Mouse (Mus musculus) urinary bladder, adult 18-20 months (tissue): ENCODE measurements at regions not wholly inside any gene's neighbourhood (a gene's known extent, or its start where the extent isn't known, plus 50 kb on each side); places are given as distances from the start of the nearest gene placed in this dataset.
"Not testable (repeated sequence)": the region's sequence is repeated elsewhere in the genome, so short reads cannot be mapped to it uniquely, and the experiment has no call there.

Experiments used
- DNase-seq, 2 experiments: peaks; one replicate each; pipeline ENCODE4 v3.0.0; 2022; ENCODE audit warnings: low spot score in 2 of 2, mixed read lengths in 2 of 2

DNA sequence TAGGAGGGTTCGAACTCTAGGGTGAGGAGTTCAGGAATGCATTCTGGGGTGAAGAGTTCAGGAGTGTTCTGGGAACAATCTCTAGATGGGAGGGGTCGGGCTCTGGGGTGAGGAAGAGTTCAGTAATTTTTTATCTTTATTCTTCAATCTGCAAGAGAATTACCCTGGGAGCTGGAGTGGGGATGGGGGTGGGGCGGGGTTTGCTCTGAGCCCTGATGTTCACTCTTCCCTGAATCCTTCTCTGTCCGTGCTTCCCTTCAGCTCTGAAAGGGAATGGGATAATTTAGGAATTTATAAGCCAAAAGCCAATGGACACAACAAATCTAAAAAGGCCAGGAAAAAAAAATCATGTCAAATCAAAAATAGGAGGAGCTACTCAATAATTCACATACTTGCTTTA is 122.8 kb upstream of the Trim24 start:
- DNase-seq, result not testable (repeated sequence)

DNA sequence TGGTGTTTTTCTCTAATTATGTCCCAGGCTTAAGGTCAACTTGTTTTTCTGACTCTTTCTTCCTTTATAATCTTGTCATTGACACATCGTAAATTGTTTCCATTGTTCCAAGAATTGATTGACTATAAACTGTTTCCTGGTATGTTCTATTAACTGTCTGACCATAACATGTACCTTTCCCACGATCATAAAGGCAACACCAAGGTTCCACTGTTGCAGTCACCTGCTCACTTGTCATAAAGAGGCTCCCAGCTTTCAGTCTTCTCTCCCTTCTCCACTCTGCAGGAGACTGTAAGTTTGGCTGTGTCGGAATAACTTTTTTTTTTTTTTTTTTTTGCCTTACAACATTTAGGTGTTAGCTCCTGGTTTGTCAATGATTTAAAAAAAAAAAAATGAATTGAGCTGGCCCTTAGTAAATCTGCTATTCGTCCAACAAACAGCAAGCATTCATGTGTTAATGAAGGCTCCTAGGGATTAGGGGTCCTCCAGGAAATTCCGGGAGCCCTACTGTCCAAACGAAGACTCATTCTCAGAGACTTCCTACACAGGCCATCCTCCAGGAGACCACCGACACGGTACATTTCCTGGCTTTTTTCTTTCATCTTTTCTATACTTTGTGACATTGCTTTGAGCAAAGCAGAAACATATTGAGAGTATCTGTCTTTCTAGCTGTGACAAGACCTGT is 122.2 kb upstream of the Trim24 start:
- DNase-seq, result no peak

DNA sequence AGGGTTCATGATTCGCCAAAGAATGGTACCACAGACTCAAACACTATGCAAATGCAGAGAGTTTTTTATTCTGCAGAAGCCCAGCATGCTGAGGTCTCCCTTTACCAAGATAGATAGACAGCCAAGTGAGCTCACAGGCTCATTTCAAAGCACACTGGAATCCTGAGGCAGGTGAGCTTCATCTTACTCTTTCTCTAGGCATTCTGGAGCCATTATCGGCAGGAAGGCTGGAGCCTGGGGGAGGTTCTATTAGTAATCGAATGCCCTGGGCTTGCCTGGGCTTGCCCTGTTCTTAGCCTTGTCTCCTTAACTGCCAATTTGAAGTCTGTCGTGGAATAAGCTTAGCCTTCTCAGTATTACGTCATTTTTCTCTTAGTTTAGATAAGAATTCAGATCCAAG is 121.6 kb upstream of the Trim24 start:
- no peak for DNase-seq

DNA sequence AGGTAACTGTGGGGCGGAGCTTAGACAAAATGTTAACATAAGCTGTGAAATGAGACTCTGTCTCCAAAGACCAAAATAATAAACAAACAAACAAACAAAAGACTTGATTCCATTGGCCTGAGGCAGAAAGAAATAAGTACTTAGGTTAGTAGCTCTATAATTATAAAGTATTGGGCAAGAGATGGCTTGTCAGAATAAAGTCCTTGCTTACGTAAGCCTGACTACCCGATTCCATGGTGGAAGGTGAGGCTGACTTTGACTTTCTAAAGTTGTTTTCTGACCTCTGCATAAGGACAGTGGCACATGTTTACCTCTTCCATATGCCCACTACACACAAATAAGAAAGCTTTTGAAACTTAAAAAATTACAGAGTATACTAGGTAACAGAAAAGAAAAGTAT is 120.3 kb upstream of the Trim24 start:
- no peak for DNase-seq

DNA sequence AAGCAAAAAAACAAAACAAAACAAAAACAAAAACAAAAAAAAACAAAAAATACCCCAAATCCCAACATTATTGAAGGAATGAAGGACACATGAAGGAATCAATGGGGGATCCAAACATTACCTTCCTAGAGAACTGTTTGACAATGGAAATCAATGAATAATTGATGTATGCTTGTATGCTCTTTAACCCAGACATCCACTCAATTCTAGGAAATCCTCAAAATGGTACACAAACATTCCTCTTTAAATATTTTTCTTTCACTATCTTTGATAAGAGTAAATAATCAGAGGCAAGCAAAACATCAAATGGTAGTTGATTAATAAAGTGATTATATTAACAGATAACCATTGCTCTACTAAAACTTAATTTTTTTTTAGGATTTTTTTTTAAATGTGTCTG is 118.9 kb upstream of the Trim24 start:
- no peak for DNase-seq

DNA sequence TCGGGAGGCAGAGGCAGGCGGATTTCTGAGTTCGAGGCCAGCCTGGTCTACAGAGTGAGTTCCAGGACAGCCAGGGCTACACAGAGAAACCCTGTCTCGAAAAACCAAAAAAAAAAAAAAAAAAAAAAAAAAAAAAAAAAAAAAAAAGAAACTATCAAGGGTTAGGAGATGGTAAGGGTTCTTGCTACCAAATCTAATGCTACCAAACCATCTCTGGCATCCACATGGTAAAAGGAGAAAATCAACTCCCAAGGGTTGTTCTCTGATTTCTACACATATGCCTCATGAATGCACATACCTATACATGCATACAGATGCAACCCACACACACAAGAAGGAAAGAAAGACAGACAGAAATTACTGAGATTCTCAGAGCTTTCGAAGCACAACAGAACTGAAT is 109.6 kb upstream of the Trim24 start:
- not testable (repeated sequence) for DNase-seq

DNA sequence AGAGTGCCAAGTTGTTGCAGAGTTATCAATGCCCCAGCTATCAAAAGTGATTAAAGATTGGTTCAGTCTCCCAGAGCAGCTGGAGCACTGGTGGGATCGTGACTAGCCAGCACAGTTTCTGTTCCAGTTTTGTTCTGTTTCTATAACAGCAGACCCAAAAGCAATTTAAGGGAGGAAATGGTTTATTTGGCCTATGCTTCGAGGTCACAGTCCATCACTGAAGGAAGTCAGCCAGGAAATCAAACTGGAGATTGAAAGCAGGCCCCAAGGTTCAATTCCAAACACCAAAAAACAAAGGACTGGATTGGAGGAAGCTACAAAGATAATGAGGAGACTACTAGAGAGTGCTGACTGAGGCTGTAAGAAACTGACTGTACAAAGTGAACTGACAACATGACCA is 107.6 kb upstream of the Trim24 start:
- DNase-seq, result no peak

DNA sequence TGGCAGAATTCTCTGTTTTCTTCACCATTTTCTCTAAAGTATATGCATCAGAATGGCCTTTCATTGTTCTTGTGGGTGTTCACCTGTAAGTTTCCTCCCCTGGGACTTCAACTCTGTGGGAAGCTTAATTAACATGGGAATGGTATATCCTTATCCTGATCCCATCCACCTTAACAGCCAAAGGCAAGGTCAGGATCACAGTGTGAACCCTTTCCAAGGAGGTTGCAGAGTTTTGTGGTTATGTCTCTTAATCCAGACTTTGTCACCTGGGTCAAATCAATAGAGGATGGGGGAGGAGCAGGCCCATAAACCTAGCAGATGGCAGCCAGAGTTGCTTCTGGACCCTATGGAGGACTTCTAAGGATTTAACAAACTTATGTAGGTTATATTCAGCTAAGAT is 102.9 kb upstream of the Trim24 start:
- no peak for DNase-seq

DNA sequence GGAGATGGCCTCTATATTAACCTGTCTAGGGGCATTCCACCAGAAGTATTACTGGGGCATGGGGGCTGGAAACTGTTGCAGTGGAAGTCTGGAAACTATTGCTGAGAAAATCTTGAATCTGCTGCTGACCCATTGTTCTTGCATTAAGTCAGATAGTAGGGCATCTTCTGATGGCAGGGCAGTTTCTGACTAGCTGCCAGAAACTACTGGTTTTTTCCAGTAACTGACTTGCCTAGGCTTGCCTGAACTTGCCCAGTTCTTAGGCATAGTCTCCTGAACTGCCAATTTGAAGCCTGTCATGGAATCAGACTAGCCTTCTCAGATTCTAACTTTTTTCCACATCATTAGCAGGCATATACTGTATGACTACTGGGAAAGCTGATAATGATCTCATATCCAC is 97.3 kb upstream of the Trim24 start:
- no peak for DNase-seq

DNA sequence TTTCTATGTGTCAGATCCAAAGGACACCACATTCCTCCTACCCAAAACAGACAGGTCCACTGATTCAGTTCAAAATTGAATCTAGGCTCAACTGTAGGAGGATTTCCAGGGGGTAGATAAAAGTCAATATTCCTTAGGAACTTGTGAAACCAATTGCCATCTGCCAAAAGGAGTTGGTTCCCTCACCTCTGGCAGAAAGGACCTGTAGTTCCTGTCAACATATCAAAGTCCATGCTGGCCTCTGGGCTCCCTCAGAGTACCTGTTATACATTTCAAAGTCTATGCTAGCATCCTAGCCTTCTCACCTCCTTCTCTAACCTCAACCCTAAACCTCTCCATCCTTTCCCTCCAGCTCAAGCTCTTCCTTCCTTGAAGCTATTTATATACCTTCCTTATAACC is 95.5 kb upstream of the Trim24 start:
- DNase-seq, result no peak

DNA sequence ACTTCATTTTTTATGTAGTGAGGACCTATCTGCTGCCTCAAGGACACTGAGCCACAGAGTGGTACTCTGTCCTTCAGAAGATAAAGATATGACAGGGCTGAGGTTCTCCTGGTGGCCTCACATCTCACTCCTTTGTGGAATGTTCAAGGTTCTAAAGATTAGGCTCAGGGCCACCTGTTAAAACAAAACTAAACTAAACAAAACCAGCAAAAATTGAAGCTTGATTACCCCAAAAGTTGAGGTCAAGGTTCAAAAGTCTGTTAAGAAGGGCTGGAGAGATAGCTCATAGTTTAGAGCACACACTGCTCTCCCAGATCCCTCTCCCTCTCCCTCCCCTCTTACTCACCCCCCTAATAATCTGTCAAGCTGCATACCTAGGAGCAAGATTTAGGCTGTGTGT is 90.7 kb upstream of the Trim24 start:
- no peak for DNase-seq

DNA sequence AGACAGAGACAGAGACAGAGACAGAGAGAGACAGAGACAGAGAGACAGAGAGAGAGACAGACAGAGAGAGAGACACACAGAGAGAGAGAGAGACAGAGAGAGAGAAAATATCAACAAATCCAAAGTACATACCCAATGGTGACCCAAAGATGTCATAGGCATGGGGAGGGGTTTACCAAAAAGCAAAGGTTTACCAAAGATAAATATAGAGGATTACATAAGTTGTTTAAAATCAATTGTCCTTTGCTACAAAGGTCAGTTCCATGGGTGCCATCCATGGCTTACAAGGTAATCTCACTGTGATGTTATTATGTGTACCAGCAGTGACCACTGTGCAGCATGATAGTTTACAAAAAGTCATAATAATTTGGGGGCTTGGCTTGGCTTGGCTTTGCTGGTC is 88.7 kb upstream of the Trim24 start:
- no peak for DNase-seq

DNA sequence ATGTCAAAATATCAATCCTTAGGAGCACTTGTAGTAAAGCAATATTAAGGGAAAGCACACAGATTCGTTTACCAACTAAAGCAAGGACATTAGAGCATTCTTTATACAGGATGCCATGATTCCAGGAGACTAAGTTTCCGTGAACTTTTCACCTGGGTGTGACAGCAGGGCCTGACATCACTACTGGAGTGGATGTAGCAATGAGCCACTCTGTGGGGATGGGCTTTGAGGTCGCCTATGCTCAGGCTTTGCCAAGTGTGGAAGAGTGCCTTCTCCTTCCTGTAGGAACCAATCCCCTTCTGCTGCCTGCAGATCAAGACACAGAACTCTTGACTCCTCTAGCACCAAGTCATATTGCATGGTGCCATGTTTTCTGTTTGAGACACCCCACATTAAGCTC is 85.3 kb upstream of the Trim24 start:
- not testable (repeated sequence) for DNase-seq

DNA sequence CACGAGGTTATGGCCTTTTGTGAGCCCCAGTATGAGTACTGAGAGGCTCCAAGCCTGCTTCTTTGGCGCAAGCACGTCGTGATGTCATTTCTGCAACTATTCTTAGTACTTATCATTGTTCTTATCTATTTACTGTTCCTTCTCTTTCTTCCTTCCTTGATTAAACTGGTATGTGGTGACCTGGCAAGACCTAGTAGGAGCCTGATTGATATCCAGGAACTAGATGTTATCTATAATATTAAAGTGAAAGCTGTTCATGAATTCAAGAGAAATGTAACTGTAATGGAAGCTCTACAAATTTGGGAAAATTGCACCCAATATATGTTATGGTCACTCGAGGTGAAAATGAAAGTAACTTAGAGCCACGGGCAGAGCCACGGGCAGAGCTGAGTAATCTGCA is 84.9 kb upstream of the Trim24 start:
- DNase-seq, result no peak

DNA sequence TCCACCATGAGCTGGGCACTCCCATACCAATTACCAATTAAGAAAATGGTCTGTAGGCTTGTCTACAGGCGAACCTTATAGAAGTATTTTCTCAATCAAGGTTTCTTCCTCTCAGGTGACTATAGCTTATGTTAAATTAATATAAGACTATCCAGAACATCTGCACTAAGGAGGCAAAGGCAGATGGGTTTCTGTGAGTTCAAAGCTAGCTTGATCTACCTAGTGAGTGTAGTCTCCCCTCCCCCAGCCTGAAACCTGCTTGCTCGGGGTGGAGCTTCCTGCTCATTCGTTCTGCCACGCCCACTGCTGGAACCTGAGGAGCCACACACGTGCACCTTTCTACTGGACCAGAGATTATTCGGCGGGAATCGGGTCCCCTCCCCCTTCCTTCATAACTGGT is 82.8 kb upstream of the Trim24 start:
- not testable (repeated sequence) for DNase-seq

DNA sequence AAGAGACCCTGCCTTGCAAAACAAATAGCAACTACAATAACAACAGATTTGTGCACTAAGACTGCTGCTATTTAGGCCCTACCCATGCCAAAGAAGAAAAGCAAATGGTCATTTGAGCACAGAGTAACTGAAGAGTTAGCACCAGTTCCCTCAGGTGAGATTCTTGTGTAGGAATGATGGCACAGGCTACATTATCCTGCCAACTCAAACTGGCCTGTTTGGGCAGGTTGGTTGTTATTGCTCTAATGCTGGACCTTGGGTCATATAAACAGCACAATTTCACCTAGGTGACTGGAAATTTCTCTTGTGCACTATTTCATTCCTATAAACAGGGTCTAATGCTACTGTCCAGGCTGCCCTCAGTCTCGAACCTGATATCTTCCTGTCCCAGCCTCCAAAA is 79.7 kb upstream of the Trim24 start:
- DNase-seq, result no peak

DNA sequence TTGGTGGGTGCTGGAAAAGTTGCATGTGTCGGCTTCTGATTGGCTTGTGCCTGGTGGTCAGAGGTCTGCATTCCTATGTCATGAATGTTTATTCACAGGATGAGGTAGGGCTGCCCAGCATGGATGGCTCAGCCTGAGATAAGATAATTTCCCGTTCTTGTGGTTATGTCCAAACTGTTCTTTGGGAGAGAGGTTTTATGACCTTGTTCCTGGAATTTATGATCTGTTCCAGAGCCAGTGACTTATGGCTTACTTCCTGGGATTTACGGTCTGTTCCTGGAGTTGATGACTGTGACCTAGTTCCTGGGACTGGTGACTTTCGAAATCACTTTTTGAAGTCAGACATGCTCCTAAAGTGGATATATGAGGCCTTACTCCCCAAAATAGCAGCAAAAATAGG is 76.4 kb upstream of the Trim24 start:
- DNase-seq, result no peak

DNA sequence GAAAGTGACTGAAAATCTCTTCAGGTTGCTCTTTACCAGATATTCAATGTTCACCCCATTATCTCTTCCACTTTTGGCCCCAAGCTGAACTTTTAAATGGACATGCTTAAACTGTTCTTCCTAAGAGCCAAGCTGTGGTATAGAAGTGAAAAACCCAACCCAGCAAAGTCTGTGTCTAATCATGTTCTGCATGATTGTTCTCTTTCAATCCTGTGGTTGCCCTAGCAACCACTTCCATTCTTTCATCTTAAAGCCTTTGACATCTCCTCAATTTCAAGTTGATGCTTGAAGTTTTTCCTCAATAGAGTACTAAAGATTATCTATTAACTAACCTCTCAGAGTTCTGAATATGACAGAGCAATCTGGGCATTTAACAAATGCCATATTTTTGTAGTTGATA is 75.6 kb upstream of the Trim24 start:
- DNase-seq, result no peak

DNA sequence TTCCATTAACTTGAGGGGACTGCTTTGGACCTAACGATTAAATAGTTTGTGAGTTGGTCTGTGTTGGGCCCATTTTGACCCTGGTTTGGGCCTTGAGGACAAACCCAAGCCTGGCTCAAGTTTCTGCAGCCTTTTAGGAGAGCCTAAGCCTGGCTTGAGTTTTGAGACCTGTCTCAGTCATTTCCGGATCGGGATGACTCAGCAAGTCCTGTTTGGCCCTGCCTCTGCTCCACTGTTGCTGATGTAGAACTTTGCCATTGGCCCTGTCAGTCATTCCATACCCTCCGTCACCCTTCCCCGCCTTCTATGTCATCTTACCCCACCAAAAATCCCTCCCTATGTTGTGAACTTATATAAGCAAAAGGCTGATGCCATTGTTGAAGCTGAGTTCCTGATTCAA is 67.4 kb upstream of the Trim24 start:
- no peak for DNase-seq

DNA sequence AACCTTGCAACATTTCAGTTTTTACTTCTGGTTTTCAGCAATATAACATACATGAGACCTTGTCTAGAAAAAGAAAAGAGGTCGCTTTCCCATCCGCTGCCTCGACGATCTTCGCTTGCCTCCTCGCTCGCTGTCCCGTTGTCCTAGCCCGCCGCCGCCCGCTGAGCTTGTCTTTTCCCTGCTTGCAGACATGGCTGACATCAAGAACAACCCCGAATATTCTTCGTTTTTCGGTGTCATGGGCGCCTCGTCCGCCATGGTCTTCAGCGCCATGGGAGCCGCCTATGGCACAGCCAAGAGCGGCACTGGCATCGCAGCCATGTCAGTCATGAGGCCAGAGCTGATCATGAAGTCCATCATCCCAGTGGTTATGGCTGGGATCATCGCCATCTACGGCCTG is 64.7 kb upstream of the Trim24 start:
- DNase-seq, result not testable (repeated sequence)

DNA sequence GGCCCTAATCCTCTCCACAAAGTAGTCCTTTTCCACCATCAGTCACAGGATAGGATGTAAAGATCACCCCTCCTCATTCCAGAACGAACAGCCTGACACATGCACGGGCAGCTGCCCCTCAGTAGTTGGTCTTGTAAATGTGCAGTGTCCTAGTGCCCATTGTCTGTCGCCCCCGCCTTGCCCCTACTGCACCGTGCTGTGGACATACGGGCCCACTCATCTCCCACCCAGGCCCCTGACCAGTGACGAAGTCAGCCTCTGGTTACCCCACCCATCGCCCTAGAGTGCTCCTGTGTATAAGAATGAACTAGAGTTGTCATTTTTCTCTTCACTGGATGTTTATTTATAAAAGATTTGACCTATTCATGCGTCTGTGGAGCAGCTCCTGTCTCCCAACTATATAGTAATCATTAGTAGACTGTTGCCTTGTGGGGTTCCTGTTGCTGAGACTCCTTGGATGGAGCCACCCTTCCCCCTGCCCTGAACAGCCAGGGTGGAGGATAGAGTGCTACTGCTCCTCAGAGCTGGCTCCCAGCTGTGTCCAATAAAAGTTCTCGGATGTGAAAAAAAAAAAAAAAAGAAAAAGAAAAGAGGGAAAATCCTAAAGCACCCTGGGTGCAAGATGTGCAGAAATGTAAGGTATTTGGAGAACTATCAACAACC is 64.0 kb upstream of the Trim24 start:
- not testable (repeated sequence) for DNase-seq

DNA sequence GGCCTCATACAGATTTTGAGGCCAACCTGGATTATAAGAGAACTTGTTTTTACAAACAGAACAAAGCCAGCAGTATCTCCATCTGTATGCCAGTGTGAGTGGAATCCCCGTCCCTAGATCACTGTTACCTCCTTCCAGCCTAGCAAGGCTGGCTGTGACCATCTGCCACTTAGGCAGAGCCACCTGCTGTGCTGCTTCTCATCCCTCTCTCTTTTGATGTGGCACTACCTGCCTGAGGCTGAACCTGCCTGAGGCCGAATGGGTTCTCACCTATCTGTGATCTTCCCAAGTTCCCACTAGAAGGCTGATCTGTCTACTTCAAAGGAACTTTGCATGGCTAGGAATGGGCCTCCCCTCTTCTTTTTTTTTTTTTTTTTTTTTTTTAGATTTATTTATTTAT is 55.4 kb upstream of the Trim24 start:
- not testable (repeated sequence) for DNase-seq
